Mouse (Mus musculus): Measurements from ENCODE around the gene Bmf.
A peak's percentile ranks its signal among the peaks of the same experiment; 100 is the strongest.

Bmf gene

DNA sequence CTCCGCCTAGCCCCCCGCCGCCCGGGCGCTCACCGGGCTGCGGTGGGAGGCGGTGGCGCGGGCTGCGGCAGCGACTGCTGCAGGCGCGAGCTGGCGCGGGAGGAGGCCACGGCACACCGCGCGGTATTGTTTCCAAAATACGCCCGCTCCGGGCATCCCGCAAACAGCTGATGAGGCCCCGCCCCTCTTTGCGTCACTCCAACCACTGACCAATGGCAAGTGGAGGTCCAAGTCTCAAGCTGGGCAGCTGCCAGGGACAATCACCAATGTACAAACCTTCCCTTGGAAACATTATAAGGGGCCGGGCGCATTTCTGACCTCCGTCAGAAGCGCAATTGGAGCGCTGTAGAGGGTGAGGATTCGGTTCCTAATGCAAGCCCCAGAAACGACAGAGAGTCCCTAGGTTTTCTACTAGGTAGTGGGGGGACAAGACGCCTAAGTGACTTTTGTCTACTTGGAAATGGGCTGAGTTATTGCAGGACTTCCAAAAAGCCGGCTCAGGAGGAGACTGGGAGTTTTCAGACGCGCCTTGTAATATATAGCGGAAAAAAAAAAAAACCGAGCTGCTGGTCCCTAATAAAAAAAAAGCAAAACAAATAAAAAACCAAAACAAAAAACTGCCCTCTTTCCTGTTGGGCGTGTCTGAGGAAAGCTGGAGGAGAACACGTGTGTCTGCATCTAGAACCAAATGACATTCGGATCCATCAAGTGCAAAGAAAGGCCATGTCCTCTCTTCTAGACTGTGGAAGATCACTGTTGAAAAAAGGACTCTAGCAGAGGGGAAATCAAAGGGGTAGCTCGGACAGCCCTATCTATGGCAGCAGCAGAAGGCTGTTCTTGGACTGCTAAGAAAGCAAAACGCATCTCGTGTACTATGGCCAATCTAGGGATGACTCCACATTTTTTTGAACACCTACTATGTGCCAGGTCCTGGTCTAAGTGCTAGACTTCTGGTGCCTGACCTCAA, at the start of gene Bmf:
Gene Bmf, minus strand, starts transcription at position 181 of the 967 bp plus-strand sequence.
- peak; percentile 93 to 96 for DNase-seq

- no peak for DNase-seq
Measured at GRCm38 (mm10) chr2:118599087-118599486, 49.6 kb upstream of the Bmf start.

DNA sequence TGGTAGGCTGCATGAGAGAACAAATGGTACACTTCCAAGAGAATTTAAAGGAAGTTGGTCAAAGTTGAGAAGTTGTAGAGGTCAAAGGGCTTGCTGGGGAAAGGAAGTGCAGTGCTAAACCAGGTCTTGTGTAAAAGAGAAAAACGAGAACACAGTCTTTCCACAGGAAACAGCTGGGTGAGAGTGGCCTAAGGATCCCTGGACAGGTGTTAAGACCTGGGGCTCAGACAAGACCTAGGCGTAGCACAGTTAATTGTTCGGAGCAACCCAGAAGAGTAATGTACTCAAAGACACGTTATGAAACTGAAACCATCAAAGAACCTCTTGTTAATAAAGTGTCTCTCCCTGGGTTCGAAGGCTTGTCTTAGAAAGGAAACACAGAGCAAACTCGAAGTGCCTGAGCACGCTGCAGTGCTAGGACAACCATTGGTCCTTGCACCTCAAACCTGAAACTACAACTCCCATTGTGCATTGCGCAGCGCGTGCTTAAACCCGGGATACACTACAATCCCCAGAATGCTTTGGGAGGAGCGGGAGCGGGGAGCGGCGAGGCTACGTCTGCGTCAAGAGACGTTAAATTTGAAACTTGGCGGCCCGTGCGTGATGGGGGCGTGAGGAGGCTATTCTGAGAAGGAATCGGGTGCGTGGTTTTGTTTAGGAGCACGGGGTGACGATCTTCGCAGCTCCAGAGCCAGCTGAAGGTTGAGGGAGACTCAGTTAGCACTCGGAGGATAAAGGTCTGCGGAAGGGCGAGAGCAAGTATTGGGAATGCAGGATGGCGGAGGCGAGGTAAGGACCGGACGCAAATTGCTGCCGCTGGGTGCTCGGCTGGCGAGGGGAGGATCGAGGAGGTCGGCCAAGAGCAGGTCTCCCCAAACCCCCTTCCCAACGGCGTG, 48.4 kb upstream of the Bmf start, which contains the start of gene Bub1b:
Gene Bub1b, plus strand, starts transcription at position 539 of the 896 bp plus-strand sequence.
- DNase-seq: peak; percentile 91 to 92

DNA sequence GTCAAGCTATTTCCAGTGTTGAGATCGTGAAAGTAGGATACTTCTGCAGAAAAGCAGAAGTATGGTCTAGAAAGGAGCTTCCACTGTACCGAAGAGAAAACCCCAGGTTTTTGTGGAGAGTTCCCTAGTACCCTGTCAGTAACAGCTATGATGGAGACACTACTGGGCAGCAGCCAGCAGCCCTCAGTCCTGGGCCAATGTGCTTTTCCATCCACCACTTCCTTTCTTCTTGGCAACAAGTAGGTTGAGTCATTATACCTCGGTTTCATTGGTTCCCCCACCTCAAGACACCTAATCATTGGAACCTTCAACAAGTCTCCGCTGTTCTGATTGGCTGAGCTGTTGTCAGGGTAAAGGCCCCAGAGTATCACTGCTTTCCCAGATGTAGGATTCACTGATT, 41.6 kb upstream of the Bmf start:
- DNase-seq: no peak

DNA sequence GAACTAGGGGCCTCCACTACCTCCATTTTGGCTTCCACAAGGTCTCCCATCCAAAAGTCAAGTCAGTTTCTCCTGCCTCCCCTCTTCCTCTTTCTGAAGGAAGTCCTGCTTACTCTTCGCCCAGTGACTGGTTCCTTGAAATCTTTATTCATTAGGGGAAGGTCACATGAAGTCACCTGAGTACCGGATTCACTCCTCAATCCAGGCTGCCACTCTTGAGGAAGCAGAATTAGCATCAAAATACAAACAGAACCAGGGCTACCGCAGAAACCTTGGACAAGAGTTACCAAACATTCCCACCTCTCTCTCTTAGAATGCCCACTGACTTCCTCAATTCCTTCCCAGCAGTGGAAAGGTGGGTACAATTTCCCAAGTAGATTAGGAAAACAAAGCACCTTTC, 38.2 kb upstream of the Bmf start:
- DNase-seq: no peak

- DNase-seq: no peak
Measured at GRCm38 (mm10) chr2:118586013-118586412, 36.5 kb upstream of the Bmf start.

- no peak for DNase-seq
Measured at GRCm38 (mm10) chr2:118573135-118573534, 23.6 kb upstream of the Bmf start.

- DNase-seq: no peak
Measured at GRCm38 (mm10) chr2:118572183-118572836, 22.8 kb upstream of the Bmf start.

DNA sequence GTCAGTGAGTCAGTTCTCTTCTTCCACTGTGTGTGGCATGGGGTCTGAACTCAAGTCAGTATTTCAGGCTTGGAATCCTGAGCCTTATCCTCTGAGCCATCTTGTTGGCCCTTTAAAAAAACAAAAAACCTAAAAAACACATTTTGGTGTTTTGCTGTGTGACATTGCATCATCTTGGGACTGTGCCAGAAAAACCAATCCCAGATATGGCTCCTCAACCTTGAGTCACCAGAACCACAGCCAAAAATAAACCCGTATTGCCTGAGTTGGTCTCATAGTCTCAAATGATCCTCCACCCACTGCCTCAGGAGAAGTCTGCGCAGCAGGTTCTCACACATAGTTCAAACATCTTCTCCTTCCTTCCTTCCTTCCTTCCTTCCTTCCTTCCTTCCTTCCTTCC, 21.5 kb upstream of the Bmf start:
- no peak for DNase-seq

DNA sequence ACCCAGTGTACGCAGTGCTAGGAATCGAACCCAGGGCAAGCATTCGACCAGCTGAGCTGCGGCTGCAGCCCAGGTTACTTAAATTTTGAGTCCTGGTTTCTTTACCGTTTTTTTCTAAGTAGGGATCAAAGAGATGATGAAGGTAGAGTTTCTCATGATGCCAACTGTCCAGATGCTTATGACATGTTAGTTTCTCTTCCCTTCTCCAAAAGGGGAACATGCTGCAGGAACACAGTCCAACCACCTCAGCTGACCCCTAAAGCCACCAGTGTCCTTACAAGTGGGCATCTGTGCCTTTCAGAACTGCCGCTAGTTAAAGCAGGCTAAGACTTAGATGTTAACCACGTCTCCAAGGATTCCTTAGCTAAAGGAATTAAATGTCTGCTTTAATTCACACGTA, 17.7 kb upstream of the Bmf start:
- no peak for DNase-seq

DNA sequence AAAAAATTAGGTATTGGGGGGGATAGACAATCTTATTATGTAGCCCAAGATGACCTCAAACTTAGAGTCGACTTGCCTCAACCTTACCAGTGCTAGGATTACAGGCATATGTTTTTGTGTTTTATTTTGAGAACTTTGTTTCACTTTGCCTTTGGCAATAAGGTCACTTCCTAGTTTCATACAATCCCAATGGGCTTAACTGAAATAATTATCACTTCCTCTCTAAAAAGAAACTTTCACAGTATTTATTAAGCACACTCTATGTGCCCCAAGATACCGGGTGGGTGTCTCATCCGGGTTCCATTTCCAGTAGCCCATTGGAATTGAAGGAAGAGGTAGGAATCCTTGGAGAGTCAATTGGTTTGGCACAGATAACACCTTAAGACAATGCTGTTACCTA, 12.9 kb upstream of the Bmf start:
- peak; percentile 48 to 51 for DNase-seq

DNA sequence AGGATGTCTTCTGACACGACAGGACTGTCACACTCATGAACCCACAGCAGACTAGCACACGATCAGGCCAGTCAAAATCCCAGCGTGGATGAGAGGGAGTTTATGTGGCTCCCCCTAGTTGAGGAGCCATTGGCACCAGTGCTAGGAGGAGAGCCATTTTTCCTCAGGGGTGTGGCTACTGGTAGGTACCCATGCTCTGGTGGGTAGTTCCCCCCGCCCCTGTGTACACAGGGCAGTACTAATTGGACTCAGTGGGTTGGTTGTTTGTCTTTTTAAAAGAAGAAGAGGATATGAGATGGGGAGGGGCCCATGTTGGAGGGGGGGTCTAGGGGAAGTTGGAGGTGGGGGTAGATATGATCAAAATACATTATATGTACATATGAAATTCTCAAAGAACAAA, 12.5 kb upstream of the Bmf start:
- peak; percentile 58 to 65 for DNase-seq

GRCm38 (mm10) chr2:118558426-118558825, 8.9 kb upstream of the Bmf start:
- DNase-seq: no peak

GRCm38 (mm10) chr2:118554356-118554990, 5.0 kb upstream of the Bmf start:
- peak; percentile 86 for DNase-seq

DNA sequence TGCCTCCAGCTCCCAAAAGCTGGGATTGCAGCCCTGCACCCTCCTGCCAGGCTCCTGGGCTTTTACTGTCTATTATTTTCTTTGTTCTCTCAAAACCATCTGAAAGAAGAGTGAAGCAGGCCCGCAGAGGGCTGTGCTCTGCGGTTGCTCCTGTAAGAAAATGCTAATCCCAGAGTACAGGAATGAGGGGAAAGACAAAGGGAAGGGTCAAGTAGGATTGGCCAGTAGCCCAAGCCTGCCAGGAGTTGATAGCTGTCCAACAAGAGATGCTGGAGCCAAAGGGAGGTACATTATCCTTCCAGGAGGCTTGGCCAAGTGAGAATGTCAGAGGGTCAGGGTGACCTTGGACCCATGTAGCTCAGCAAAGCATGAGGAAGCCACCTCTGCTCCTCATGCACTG, 2.1 kb upstream of the Bmf start:
- DNase-seq: no peak

- DNase-seq: peak; percentile 45 to 48
Measured at GRCm38 (mm10) chr2:118548421-118549221, 866 bp downstream of the Bmf start.

DNA sequence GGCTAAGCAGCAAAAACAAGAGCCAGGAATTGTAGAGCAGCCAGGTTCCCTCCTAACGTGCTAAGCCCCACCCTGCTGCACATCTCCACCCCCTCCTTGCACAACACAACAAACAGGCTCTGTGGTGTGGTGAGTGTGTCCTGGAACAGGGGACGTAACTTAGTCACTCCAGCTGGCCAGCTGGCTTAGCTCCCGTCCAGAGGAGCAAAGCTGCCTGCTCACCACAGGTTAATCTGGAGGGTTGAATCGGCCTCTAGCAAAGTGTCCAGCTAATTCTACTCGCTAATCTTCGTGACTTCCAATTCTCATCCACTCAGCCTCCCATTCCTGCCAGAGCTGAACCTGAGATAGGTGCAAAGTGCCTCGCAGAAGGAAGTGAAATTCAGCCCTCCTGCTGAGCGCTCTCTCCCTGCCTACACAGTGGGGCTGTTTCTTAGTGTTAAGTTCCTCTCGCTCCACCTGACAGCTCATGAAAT, 1.9 kb downstream of the Bmf start:
- peak; percentile 68 to 69 for DNase-seq

- no peak for DNase-seq
Measured at GRCm38 (mm10) chr2:118546798-118547165, 2.7 kb downstream of the Bmf start.

GRCm38 (mm10) chr2:118546104-118546797, 3.2 kb downstream of the Bmf start:
- peak; percentile 66 to 68 for DNase-seq

DNA sequence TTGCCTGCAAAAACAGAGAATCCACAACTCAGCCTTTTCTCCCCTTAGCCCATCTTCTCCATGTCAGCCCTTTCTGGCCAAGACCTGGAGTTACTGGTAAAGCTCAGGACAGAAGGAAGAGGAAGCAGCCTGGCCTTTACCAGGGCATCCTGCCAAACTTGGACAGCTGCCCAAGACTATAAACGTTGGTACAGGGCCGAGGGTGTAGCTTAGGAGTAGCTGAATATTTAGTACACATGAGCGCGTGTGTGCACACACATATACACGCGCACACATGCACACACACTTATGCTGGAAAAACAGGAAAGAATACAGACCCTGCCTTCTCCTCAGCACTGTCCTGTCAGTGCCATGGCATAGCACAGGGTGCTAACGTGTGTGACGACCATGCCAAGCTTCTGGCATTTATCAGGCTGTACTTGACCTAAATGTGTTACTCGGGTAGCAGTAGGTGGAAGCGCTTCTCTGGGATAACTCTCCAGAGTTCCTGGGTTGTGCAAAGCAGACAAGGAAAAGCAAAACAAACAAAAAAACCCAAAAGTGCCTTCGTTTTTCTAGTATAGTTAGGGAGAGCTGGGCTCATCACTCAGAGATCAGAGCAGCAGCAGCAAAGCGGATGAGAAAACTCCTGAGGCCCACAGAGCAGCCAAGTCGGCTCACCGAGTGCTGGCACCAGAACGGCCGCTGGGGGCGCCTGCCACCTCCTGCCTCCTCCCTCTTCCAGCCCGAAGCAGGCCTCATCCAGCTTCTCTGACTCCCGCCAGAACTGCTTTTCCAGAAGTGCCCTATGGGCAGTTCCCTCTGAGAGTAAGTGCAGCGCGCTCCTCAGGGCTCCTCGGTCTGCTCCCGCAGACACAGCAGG, 4.0 kb downstream of the Bmf start:
- peak; percentile 78 to 80 for DNase-seq

Measured in B cell, adult 2 months (primary cell).